Mouse (Mus musculus): Measurements from ENCODE around the gene Naa30.
"Not testable (repeated sequence)": the region's sequence is repeated elsewhere in the genome, so short reads cannot be mapped to it uniquely, and the experiment has no call there.

Gene Naa30

GRCm38 (mm10) chr14:49171867-49172581 lies at the start of gene Naa30:
Gene Naa30, plus strand, starts transcription at chr14:49172226.
- DNase-seq (ENCODE audit: low spot score in 2 of 2) = peak; percentile 96

DNA sequence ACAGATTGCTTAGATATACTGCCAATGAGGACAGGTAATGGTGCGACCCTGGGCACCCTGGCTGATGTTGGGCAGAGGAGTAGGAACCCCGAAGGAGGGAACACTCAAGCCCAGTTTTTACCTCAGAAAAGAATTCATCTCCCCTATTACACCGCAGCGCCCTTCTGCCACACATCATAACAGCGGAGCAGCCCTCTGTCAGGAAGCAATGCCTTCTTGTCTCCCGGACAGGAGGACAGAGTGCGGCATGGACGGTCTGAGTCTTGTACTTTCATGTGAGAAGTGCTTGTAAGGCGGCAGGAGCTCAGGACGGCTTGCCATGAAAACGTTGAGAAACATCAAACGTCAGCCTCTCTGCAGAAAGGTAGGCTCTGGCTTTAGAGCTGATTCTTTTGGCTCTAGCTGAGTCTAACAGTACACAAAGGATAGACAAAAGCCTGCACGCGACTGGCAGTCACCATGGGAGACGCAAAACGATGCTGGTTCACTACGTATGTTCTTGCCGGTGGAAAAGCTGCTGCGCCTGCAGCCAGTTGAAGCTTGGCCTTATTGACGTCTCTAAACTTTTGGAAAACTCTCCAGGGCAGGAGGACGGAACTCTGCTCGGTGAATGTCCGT lies 44.8 kb upstream of the Naa30 start:
- peak in 1 of 2 experiments; percentile 30 for DNase-seq (ENCODE audit: low spot score in 2 of 2)

DNA sequence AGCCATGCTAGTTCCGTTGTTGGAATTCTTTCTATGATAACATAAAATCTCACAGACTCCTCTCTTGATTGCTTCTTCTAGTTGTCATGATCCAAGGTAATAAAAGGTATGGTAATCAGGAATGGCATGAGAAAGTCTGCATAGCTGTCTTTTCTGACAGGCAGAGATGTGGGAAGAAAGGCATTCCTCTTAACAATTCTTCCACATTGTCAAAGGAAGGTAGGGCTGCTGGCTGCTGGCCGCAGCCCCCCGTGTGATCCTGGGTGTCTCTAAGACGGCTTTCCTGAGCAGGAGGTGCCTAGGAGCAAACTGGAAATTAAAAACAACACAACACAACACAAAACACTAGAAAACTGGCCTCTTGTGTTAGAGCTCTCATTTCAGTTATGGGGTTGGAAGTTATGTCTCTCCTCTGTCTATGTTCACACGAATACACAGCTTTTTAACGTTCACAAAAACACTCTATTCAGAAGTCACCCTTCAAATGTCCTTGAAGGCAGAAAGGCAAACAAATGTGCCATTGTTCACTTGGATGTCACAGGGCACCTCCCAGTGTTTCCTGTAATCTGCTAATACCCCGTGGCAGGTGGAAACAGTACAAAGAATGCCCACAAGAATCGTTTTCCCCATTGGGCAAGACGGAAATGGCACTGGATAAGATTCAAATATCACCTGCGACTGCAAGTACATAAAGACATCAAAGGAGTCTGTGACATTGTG lies 43.3 kb upstream of the Naa30 start:
- no peak for DNase-seq (ENCODE audit: low spot score in 2 of 2)

- DNase-seq (ENCODE audit: low spot score in 2 of 2) = no peak
These were observed 39.6 kb upstream of the Naa30 start for GRCm38 (mm10) chr14:49132391-49132790.

DNA sequence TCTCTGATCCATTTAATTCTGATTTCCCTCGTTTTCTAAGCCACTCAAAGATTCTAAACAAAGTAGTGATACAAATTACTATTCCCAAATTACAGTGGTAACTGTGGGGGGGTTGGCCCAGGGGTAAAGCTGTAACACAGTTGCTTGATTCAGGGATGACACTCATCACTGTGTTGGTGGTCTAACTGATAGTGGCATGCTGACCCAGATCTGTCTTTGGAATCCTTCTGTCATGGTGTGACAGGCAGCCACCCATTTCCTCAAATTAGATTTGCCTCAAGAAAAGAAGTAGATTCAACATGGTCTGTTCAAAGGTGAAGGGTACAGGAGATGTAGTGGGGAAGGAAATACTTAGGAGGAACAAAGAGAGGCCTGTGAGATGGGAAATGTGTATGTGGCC lies 33.9 kb upstream of the Naa30 start:
- no peak for DNase-seq (ENCODE audit: low spot score in 2 of 2)

- DNase-seq (ENCODE audit: low spot score in 2 of 2) = no peak
These were observed 31.3 kb upstream of the Naa30 start for GRCm38 (mm10) chr14:49140756-49141155.

GRCm38 (mm10) chr14:49153801-49154200 lies 18.2 kb upstream of the Naa30 start:
- DNase-seq (ENCODE audit: low spot score in 2 of 2) = peak in 1 of 2 experiments; percentile 59

GRCm38 (mm10) chr14:49155572-49155971 lies 16.5 kb upstream of the Naa30 start:
- DNase-seq (ENCODE audit: low spot score in 2 of 2) = no peak

DNA sequence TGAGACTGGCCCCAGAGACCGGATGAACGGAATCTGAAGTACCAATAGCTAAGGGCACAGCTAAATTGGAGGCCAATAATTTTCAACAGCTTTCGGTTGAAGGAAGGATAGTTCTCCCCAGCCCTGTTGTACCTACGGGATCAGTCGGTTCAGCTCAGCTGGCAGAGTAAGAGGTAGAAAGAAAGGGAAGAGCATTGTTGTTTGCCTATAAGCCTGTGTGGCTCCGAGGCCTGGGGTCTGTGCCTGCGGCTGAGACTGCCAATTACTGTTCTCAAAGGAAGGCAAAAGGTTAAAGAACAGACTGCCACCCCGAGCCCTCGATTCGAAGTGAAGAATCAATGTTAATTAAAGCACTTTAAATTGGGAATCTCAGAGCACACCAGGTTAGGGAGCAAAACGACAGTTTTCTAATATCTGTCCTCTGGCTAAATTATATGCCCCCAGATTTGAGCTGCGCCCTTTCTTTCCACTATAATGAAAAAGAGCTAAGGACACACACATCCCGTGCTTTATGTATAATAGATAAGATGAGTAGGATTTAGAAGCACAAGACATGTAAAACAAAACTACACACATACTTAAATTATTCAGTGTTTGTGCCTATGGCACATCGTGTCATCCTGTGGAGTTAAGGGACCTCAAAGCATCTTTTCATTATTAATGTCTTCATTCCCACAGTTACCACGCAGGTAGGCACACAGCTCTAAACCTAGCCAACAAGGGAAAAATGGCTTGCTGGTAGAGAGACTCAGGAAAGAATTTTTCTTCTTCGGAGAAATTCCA lies 13.7 kb upstream of the Naa30 start:
- DNase-seq (ENCODE audit: low spot score in 2 of 2) = no peak

DNA sequence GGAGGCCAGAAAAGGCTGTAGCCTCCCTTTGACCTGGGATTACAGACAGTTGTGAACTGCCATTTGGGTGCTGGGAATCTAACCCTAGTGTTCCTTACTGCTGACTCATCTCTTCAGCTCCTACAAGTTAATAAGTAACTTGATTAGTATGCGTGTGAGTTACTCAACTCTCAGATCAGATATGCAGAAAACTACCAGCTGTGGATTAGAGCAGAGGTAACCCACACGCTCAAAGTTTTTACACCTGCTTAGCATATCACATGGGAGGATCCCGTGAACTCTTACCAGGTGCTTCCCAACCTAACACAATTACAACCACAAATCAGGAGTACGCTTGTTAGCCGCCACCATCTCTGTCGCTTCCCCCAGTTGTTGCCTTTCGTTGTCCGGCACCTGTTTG lies 740 bp upstream of the Naa30 start:
- no peak for DNase-seq (ENCODE audit: low spot score in 2 of 2)

DNA sequence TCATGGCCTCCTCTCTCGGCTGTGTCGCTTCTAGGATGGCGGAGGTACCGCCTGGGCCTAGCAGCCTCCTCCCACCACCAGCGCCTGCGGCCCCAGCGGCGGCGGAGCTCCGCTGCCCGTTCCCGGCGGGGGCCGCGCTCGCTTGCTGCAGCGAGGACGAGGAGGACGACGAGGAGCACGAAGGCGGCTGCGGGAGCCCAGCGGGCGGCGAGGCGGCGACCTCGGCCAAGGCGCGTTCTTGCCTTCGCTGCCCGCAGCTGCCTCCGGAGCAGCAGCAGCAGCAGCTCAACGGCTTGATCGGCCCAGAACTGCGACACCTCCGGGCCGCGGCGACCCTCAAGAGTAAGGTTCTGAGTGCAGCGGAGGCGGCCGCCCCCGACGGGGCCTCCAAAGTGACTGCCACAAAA lies 559 bp downstream of the Naa30 start:
- DNase-seq (ENCODE audit: low spot score in 2 of 2) = peak; percentile 53 to 66

DNA sequence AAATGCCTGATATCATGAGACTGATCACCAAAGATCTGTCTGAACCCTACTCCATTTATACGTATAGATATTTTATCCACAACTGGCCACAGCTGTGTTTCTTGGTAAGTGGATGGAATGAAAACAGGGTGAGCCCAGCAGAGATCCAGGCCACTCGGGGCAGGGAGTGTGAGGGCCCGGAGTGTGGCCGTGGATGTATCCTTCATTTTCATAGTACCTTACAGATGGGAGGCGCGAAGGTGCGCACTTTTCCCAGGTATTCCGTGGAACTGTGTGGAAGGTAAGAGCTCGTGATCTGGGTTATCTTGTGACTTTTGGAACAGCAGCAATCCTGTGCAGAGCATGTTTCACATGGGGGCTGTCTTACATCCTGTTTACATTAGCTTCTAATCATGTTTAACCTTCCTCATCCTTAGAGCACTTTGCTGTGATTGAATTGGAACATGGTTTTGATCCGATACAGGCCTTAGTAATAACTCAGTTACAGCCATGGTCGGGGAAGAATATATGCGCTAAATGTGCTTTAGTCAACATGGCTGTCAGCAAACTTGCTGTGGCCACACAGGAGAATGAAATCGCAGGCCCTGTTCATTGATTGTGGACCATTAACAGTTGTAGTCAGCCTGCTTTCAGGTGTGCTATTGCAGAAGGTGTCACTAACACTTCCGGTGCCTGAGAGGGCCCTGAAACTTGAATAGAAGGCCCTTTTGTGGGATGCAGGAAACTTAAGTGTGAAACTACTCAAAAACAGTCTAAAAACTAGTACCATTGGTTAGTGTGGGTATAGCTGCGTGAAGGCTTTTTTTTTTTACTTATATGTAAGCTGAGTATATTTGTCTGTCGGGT lies 1.5 kb downstream of the Naa30 start:
- DNase-seq (ENCODE audit: low spot score in 2 of 2) = peak in 1 of 2 experiments; percentile 46

GRCm38 (mm10) chr14:49179736-49180135 lies 7.7 kb downstream of the Naa30 start:
- no peak for DNase-seq (ENCODE audit: low spot score in 2 of 2)

- no peak for DNase-seq (ENCODE audit: low spot score in 2 of 2)
These were observed 14.2 kb downstream of the Naa30 start for GRCm38 (mm10) chr14:49186270-49186669.

DNA sequence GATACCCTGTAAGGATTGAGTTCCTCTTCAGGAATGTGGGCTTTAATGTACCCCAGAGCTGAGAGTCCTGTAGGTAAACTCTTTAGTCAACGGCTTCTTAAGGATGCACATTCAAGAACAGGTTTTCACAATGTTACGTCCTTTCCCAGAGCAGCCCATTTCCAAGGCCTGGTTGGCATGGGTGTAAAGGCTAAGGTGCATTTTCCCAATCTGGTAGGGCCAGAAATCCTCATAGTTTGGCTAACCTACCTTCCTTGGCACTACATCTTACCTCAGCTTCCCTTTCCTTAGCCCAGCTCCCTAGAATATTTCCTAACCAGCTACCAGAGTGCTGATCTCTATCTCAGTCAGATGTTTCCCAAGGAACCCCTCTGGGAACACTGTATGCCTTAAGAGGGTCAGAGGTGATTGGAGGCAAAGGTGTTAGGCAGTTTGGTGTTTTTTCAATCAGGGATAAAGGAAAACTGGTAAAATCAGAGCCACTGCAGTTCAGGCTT lies 25.1 kb downstream of the Naa30 start:
- no peak for DNase-seq (ENCODE audit: low spot score in 2 of 2)

DNA sequence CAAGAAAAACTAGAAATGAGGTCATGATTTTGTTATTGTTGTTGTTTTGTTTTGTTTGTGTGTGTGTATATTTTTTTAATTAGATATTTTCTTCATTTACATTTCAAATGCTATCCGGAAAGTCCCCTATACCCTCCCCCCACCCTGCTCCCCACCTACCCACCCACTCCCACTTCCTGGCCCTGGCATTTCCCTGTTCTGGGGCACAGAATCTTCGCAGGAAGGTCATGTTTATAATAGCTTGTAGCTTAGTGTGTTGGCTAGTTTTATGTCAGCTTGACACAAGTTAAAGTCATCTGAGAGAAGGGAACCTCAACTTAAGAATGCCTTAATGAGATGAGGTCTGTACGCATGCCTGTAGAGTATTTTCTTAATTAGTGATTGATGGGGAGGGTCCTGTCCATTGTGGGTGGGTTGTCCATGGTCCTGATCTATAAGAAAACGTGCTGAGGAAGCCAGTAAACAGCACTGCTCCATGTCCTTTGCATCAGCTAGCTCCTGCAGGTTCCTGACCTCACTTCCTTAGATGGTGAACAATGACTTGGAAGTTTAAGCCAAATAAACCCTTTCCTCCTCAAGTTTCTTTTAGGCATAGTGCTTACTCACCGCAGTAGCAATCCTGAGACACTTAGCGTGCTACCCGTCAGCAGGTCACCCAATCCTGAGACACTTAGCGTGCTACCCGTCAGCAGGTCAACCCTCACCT lies 29.2 kb downstream of the Naa30 start:
- no peak for DNase-seq (ENCODE audit: low spot score in 2 of 2)

DNA sequence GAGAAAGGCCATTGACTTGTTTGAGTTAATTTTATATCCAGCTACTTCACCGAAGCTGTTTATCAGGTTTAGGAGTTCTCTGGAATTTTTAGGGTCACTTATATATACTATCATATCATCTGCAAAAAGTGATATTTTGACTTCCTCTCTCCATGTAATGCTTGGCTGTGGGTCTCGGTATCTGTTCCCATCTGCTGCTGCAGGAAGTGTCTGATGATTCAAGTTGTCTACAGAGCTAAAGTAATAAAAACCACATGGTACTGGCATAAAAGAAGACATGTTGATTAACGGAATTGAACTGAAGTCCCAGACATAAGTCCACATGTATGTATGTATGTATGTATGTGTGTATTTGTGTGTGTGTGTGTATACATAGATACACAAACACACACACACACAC lies 38.2 kb downstream of the Naa30 start:
- DNase-seq (ENCODE audit: low spot score in 2 of 2) = not testable (repeated sequence)

DNA sequence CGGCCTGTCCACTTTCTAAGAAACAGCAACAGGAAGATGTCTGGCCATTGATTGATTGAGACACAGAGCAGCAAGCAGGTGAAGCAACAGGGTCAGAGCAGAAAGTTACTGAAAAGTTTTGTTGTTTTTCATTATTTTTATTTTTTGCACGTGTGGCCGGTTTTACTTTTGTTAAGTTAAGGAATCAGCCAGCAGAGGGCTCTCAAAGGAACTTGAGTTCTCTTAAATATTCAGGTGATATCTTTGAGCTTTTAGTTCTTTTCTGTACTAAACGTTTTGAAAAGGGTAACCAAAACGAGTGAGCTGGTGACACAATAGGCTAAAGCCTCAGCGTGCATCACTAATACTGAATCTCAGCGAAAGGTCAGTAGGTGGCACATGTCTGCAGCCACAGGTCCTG lies 46.7 kb downstream of the Naa30 start:
- no peak for DNase-seq (ENCODE audit: low spot score in 2 of 2)

GRCm38 (mm10) chr14:49219466-49220022 lies 47.5 kb downstream of the Naa30 start:
- not testable (repeated sequence) for DNase-seq (ENCODE audit: low spot score in 2 of 2)

- DNase-seq (ENCODE audit: low spot score in 2 of 2) = no peak
These were observed 49.7 kb downstream of the Naa30 start for GRCm38 (mm10) chr14:49221771-49222170.

All from right cerebral cortex, postnatal 10 days (tissue).